In the genomic region with DNA sequence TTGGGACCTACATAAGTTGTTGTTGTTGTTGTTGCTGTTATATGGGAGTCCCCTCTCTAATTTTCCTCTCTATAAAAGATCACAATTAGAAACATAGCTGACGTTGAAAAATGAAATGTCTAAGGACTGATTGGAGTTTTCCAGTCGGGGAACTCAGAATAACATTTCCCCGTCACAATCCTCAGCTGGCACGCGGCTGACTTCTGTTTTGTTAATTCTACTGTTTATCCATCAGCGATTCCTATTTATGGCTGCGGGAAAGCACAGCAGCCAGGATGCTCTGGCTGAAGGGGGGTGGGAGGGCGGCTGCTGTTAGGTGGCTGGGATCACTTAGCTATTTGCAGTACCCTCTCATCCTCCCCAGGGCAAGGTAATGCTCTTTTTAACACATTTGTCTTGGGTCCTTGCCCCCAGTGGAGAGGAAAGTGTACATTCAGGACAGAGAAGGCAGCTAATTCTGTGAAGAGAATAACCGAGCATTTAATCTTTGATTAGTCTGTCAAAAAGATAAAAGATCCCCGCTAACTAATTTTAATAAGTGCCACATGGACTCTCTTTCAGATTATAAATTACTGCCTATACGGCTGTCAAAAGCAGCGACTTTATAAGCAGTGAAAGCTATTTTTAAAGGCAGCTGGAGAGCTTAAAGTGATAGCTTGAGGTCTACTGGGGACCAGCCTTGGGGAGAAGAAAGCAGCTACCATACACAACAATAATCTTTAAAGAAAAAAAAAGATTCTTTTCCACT, we compare ENCODE assay signal across 14 mouse cellular contexts. TPM values are rescaled to one million over a fixed set of nuclear protein-coding genes. Genes with fewer than 3 reads are reported as not detected.
DNase-seq lines count a peak whose midpoint lies in the region; ATAC-seq and TF ChIP-seq lines count a peak whose summit lies in the region.
"Had no signal": no experiment of that assay in that cellular context is flagged by ENCODE, and none has a peak within 500 bp of the region (broad histone marks: within the 10 kb centered on the region; RNA-seq: fewer than 3 reads in every experiment).

No protein-coding gene starts in this region.

- no peak for TF ChIP-seq POLR2A in brain, embryonic 14.5 days (IDR thresholded peaks at IDR 0.05; ENCODE audit: borderline replicate concordance, extremely low read depth, insufficient read depth, insufficient read length, poor library complexity, severe bottlenecking)

- TF ChIP-seq CTCF in heart, postnatal 0 days (IDR thresholded peaks at IDR 0.05; ENCODE audit: low read depth), result no peak
- TF ChIP-seq CTCF in brain, embryonic 14.5 days (IDR thresholded peaks at IDR 0.05; ENCODE audit: borderline replicate concordance, extremely low read depth, insufficient read depth, insufficient read length), result no peak

- WGBS in heart, postnatal 0 days, result 19% methylated on average over 12 of the region's 12 CpGs
- WGBS in heart, embryonic 10.5 days, result 51% methylated on average over 12 of the region's 12 CpGs
- WGBS in forebrain, embryonic 16.5 days, result 12% methylated on average over 12 of the region's 12 CpGs
- 19% methylated on average over 12 of the region's 12 CpGs for WGBS in limb, embryonic 15.5 days

- no peak overlapping the region for H3K9ac ChIP-seq in heart, postnatal 0 days (replicated peaks; ENCODE audit: low read depth, low read length)
- H3K9ac ChIP-seq in forebrain, embryonic 16.5 days (replicated peaks; ENCODE audit: low read depth, low read length), result no peak overlapping the region
- H3K9ac ChIP-seq in limb, embryonic 15.5 days, result no peak overlapping the region
- H3K9ac ChIP-seq: liver, postnatal 0 days had no signal

- H3K4me1 ChIP-seq in heart, postnatal 0 days (ENCODE audit: control insufficient read depth, insufficient read depth), result no peaks in the 10 kb centered on the region
- peaks cover 13% of the 10 kb centered on the region for H3K4me1 ChIP-seq in heart, embryonic 10.5 days
- H3K4me1 ChIP-seq in forebrain, embryonic 16.5 days (replicated peaks; ENCODE audit: control insufficient read depth, insufficient read depth, low read length), result peaks cover 20% of the 10 kb centered on the region
- H3K4me1 ChIP-seq in limb, embryonic 15.5 days, result peaks cover 15% of the 10 kb centered on the region

- no peak for DNase-seq in heart, postnatal 0 days (ENCODE audit: low spot score)
- no peak for DNase-seq in heart, embryonic 10.5 days (ENCODE audit: low spot score)
- DNase-seq in brain, embryonic 14.5 days (ENCODE audit: low read depth), result peak; percentile 64
- DNase-seq in T-cell, adult 2 months (ENCODE audit: low spot score), result no peak
- DNase-seq in adrenal gland, adult (ENCODE audit: inconsistent age in 2 of 2, low spot score in 1 of 2), result no peak
- DNase-seq: cerebellum, adult 8-10 months; gastrocnemius, postnatal 36 days; liver, postnatal 0 days; right cerebral cortex, postnatal 14 days had no signal

- no peak for ATAC-seq in heart, postnatal 0 days (ENCODE audit: insufficient read depth, low read depth)
- peak; percentile 58 for ATAC-seq in forebrain, embryonic 16.5 days
- no peak for ATAC-seq in limb, embryonic 15.5 days (ENCODE audit: insufficient number of reproducible peaks, low FRiP score, low TSS enrichment, low read depth)
- ATAC-seq: intestine, embryonic 16.5 days; liver, postnatal 0 days had no signal

- H3K4me2 ChIP-seq in heart, postnatal 0 days (ENCODE audit: low read depth, low read length), result peak overlapping the region; percentile 21
- peak overlapping the region; percentile 36 for H3K4me2 ChIP-seq in forebrain, embryonic 16.5 days (ENCODE audit: low read length)
- H3K4me2 ChIP-seq in limb, embryonic 15.5 days, result 0 out of 2 replicates have a peak overlapping the region, but pooled peaks have one; percentile 12

- TF ChIP-seq EP300 in heart, postnatal 0 days (IDR thresholded peaks at IDR 0.05; ENCODE audit: low read depth), result no peak

- H3K27me3 ChIP-seq in heart, postnatal 0 days (ENCODE audit: control insufficient read depth, insufficient read depth, low read length), result no peaks in the 10 kb centered on the region
- H3K27me3 ChIP-seq in heart, embryonic 10.5 days (ENCODE audit: insufficient read depth, poor library complexity, severe bottlenecking), result peaks cover 10% of the 10 kb centered on the region; the same call in 1 of the 2 replicates
- no peaks in the 10 kb centered on the region for H3K27me3 ChIP-seq in forebrain, embryonic 16.5 days (replicated peaks; ENCODE audit: control insufficient read depth, insufficient read depth, low read length)
- 0 out of 2 replicates have a peak, but pooled peaks cover 3% of the 10 kb centered on the region for H3K27me3 ChIP-seq in limb, embryonic 15.5 days
- H3K27me3 ChIP-seq: CH12.LX had no signal

- no peaks in the 10 kb centered on the region for H3K9me3 ChIP-seq in heart, postnatal 0 days (replicated peaks; ENCODE audit: control insufficient read depth, low read length)
- H3K9me3 ChIP-seq in heart, embryonic 10.5 days, result no peaks in the 10 kb centered on the region
- H3K9me3 ChIP-seq in forebrain, embryonic 16.5 days (ENCODE audit: control insufficient read depth, low read length), result no peaks in the 10 kb centered on the region
- no peaks in the 10 kb centered on the region for H3K9me3 ChIP-seq in limb, embryonic 15.5 days

- no peak overlapping the region for H3K27ac ChIP-seq in heart, postnatal 0 days (ENCODE audit: low read depth)
- H3K27ac ChIP-seq in heart, embryonic 10.5 days, result no peak overlapping the region
- H3K27ac ChIP-seq in forebrain, embryonic 16.5 days (ENCODE audit: low read length), result peak overlapping the region; percentile 76
- no peak overlapping the region for H3K27ac ChIP-seq in limb, embryonic 15.5 days

- no peaks in the 10 kb centered on the region for H3K36me3 ChIP-seq in heart, postnatal 0 days (replicated peaks; ENCODE audit: control insufficient read depth, insufficient read depth, low read length)
- no peaks in the 10 kb centered on the region for H3K36me3 ChIP-seq in heart, embryonic 10.5 days
- no peaks in the 10 kb centered on the region for H3K36me3 ChIP-seq in forebrain, embryonic 16.5 days (ENCODE audit: control insufficient read depth, insufficient read depth)
- H3K36me3 ChIP-seq in limb, embryonic 15.5 days, result no peaks in the 10 kb centered on the region

- H3K4me3 ChIP-seq in heart, postnatal 0 days (ENCODE audit: low read depth, low read length), result no peak overlapping the region
- no peak overlapping the region for H3K4me3 ChIP-seq in heart, embryonic 10.5 days
- H3K4me3 ChIP-seq in forebrain, embryonic 16.5 days (replicated peaks; ENCODE audit: low read length), result no peak overlapping the region
- no peak overlapping the region for H3K4me3 ChIP-seq in limb, embryonic 15.5 days
- H3K4me3 ChIP-seq: myocyte had no signal

RNA-seq across cellular contexts. Expression of gene Enoph1, which starts 50.9 kb away (rescaled TPM):
- 6.0 and 17.8 TPM in 2 replicates for total RNA-seq in heart, postnatal 0 days (2014; rRNA removed; ENCODE audit: low replicate concordance)
- polyA plus RNA-seq in heart, postnatal 0 days (2015; fragmentation: Nextera tagmentation; extraction: Ambion mirVana), result 15.7 and 16.1 TPM in 2 replicates
- 34.1 and 46.5 TPM in 2 replicates for polyA plus RNA-seq in heart, embryonic 10.5 days (2016; fragmentation: Nextera tagmentation; extraction: Ambion mirVana)
- 57.5 and 59.5 TPM in 2 replicates for polyA plus RNA-seq in brain, embryonic 14.5 days (2012; rRNA removed)
- 68.0 and 69.1 TPM in 2 replicates for polyA plus RNA-seq in forebrain, embryonic 16.5 days (2015; fragmentation: Nextera tagmentation; extraction: Ambion mirVana)
- 42.6 and 43.6 TPM in 2 replicates for polyA plus RNA-seq in limb, embryonic 15.5 days (2015; fragmentation: Nextera tagmentation; extraction: Ambion mirVana)

RNA-seq across cellular contexts. Expression of gene Hnrnpdl, which starts 51.2 kb away (rescaled TPM):
- total RNA-seq in heart, postnatal 0 days (2014; rRNA removed; ENCODE audit: low replicate concordance), result 51.3 and 56.6 TPM in 2 replicates
- polyA plus RNA-seq in heart, postnatal 0 days (2015; fragmentation: Nextera tagmentation; extraction: Ambion mirVana), result 43.8 and 54.8 TPM in 2 replicates
- polyA plus RNA-seq in heart, embryonic 10.5 days (2016; fragmentation: Nextera tagmentation; extraction: Ambion mirVana), result 116 and 157 TPM in 2 replicates
- polyA plus RNA-seq in brain, embryonic 14.5 days (2012; rRNA removed), result 454 and 560 TPM in 2 replicates
- polyA plus RNA-seq in forebrain, embryonic 16.5 days (2015; fragmentation: Nextera tagmentation; extraction: Ambion mirVana), result 246 and 250 TPM in 2 replicates
- polyA plus RNA-seq in limb, embryonic 15.5 days (2015; fragmentation: Nextera tagmentation; extraction: Ambion mirVana), result 135 and 148 TPM in 2 replicates
